Mouse (Mus musculus) macrophage (primary cell): Measurements from ENCODE around the gene Mdm1. TPM values are rescaled to one million over a fixed set of nuclear protein-coding genes. Genes with fewer than 3 reads are reported as not detected.

Experiments used
- H3K27ac ChIP-seq: fragments of 350-480 bp; formaldehyde crosslinking; 2 replicates; pipeline ENCODE4 v1.9.0; 2021
- H3K36me3 ChIP-seq: fragments of 350-480 bp; formaldehyde crosslinking; 2 replicates; pipeline ENCODE4 v1.9.0; 2021; ENCODE audit errors: inconsistent target
- H3K4me3 ChIP-seq: fragments of 350-480 bp; formaldehyde crosslinking; 2 replicates; pipeline ENCODE4 v1.9.0; 2021; ENCODE audit errors: inconsistent target
- H3K79me2 ChIP-seq: fragments of 350-480 bp; formaldehyde crosslinking; 2 replicates; pipeline ENCODE4 v1.9.0; 2021; ENCODE audit errors: inconsistent target
- WGBS: methylation state at CpG from one replicate; pipeline ENCODE4 v1.1.7; 2026; ENCODE audit warnings: inconsistent platforms; ENCODE audit not compliant: missing documents; 5-methylcytosine and 5-hydroxymethylcytosine counted together
- polyA plus RNA-seq: library from polyadenylated mRNA; stranded (reverse); fragments of 250-400 nt; gene quantifications from 3 replicates; pipeline ENCODE4 v1.2.4, GENCODE M21; 2018; ENCODE audit warnings: inconsistent platforms

Mdm1 gene
- polyA plus RNA-seq, 1 experiment from 2014 or later = 6.4 TPM

GRCm38 (mm10) chr10:118112294-118112893 is 29.2 kb upstream of the Mdm1 start:
- no peaks in the 10 kb centered on the region for H3K36me3 ChIP-seq

GRCm38 (mm10) chr10:118113256-118113682 is 28.3 kb upstream of the Mdm1 start:
- Histone ChIP-seq H3K79me2 (no peaks in the 10 kb centered on the region), H3K4me3 (no peak overlapping the region), H3K27ac (no peak overlapping the region), H3K36me3 (no peaks in the 10 kb centered on the region)
- 93% methylated on average over 9 of the region's 9 CpGs for WGBS

More at GRCm38 (mm10) chr10:118112294-118112893, 29.2 kb upstream of the Mdm1 start:
- 82% methylated on average over 11 of the region's 11 CpGs for WGBS
- Histone ChIP-seq H3K79me2 (no peaks in the 10 kb centered on the region), H3K4me3 (no peak overlapping the region), H3K27ac (no peak overlapping the region)

- Histone ChIP-seq H3K27ac (no peak overlapping the region), H3K36me3 (no peaks in the 10 kb centered on the region), H3K79me2 (no peaks in the 10 kb centered on the region), H3K4me3 (no peak overlapping the region)
- WGBS = 90% methylated on average over 1 of the region's 1 CpGs
Measured at GRCm38 (mm10) chr10:118114271-118114670, 27.3 kb upstream of the Mdm1 start.

GRCm38 (mm10) chr10:118116456-118116855 is 25.2 kb upstream of the Mdm1 start:
- H3K27ac ChIP-seq = no peak overlapping the region

GRCm38 (mm10) chr10:118121047-118121936 is 20.3 kb upstream of the Mdm1 start:
- no peaks in the 10 kb centered on the region for H3K79me2 ChIP-seq
- 34% methylated on average over 25 of the region's 25 CpGs for WGBS
- H3K4me3 ChIP-seq = no peak overlapping the region
- no peaks in the 10 kb centered on the region for H3K36me3 ChIP-seq
- H3K27ac ChIP-seq = peak overlapping the region; percentile 31; the same call in 1 of the 2 replicates

More at GRCm38 (mm10) chr10:118116456-118116855, 25.2 kb upstream of the Mdm1 start:
- WGBS = 94% methylated on average over 2 of the region's 2 CpGs
- Histone ChIP-seq H3K4me3 (no peak overlapping the region), H3K79me2 (no peaks in the 10 kb centered on the region), H3K36me3 (no peaks in the 10 kb centered on the region)

GRCm38 (mm10) chr10:118121937-118122285 is 19.7 kb upstream of the Mdm1 start:
- WGBS = 78% methylated on average over 13 of the region's 13 CpGs
- no peak overlapping the region for H3K27ac ChIP-seq
- H3K4me3 ChIP-seq = no peak overlapping the region
- no peaks in the 10 kb centered on the region for H3K79me2 ChIP-seq
- H3K36me3 ChIP-seq = no peaks in the 10 kb centered on the region

DNA sequence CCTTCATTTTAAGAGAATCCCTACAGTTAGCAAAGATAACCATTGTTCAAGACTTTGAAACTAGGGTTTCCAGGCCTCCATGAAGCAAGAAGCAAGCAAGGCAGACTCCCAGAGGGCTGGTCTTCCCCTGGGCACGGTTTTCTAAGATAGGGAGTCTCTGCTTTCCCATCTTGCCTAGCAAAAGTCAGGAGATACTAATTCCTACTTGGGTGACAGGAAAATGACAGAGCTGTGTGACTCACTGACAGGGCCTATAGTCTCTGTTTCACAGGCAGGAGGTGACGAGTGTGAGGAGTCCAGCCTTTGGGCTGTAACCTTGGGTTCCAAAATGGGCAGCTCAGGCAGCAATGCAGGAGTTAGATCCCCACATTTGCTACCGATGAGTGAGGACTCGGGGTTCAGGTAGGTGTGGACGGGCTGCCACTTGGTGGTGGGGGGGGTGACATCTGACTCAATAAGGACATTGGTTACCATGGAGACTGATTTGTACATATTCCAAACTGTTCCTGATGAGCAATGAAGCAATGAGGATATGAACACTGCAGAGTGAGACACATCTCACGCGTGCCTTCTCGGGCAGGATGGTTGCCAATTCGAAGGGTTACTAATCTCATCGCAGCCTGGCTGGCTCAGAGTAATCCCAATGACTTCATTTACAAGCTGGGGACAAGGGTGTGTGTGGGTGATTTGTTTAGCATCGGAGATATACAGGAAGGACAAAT is 19.0 kb upstream of the Mdm1 start:
- 94% methylated on average over 11 of the region's 11 CpGs for WGBS
- Histone ChIP-seq H3K36me3 (no peaks in the 10 kb centered on the region), H3K4me3 (no peak overlapping the region), H3K79me2 (no peaks in the 10 kb centered on the region), H3K27ac (no peak overlapping the region)

DNA sequence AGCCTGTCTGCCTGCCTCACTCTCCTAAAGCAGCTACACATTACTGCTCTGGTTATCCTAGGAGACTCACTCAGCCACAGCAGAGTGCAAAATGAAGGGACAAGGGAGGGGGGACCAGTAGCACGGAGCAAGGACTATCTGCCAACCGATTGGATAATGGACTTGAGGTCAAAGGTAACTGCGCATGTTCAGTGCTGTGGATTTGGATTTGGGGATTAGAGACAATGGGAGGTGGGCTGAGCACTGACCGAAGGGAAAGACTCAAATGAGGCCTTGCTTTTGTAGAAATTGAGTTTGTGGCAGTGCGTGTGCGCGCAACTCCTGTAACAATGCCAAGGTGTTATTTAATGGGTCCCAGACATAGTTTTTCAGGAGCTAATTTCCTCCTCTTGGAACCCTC is 16.4 kb upstream of the Mdm1 start:
- Histone ChIP-seq H3K27ac (no peak overlapping the region), H3K36me3 (no peaks in the 10 kb centered on the region), H3K79me2 (no peaks in the 10 kb centered on the region), H3K4me3 (no peak overlapping the region)
- WGBS = 92% methylated on average over 7 of the region's 7 CpGs

DNA sequence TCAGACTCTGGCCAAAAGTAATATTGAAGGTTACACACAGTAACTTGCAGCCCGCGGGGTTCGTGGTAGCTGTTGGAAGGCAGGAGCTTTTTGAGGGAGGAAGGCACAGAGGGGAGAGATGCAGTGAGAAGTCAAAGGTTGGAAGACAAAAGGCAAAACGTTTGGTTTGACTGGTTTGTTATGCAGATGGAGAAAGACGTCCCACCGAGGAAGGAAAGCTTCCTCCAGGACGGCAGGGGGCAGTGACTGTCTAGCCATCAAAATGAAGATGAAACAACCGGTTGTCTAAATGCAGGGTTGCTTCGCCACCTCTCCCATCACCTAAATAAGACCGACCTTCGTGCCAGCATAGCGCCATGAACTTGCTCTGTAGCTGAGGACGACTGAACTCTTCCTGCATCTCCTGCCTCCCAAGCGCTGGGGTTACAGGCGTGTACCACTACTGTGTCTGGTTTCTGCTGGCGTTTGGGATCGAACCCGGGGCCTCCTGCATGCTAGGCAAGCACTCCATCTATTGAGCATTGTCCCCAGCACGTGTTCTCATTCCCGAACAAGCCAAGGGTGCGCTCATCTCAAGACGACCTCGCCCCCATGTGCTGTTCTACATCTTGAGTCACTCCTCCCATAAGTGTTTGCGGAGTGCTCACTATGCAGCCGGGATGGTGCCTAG is 15.7 kb upstream of the Mdm1 start:
- H3K27ac ChIP-seq = no peak overlapping the region
- 89% methylated on average over 25 of the region's 25 CpGs for WGBS
- no peak overlapping the region for H3K4me3 ChIP-seq
- H3K36me3 ChIP-seq = no peaks in the 10 kb centered on the region
- H3K79me2 ChIP-seq = no peaks in the 10 kb centered on the region

GRCm38 (mm10) chr10:118129001-118129682 is 12.5 kb upstream of the Mdm1 start:
- Histone ChIP-seq H3K36me3 (no peaks in the 10 kb centered on the region), H3K79me2 (no peaks in the 10 kb centered on the region), H3K27ac (no peak overlapping the region), H3K4me3 (no peak overlapping the region)
- 77% methylated on average over 20 of the region's 20 CpGs for WGBS

DNA sequence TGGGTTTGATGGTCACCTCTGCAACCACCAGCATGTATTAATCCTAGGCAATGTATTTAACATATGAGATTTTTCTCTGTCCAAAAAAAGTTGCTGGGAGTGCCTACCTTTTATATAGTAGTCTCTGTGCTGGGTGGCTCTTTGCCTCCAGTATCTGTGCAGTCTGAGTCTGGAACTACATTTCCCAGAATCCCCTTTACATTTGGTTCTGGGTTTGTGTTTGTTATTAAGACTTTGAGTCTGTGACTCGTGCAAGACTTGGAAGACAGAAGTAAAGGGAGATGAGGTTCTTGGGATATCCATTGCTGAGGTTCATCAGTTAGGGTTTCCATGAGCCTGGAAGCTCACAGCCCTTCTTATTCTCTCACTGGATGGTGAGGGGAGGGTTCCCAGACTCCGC is 11.6 kb upstream of the Mdm1 start:
- 59% methylated on average over 2 of the region's 2 CpGs for whole genome bisulfite sequencing
- no peak overlapping the region for H3K27ac ChIP-seq
- H3K79me2 ChIP-seq = no peaks in the 10 kb centered on the region
- no peak overlapping the region for H3K4me3 ChIP-seq
- H3K36me3 ChIP-seq = no peaks in the 10 kb centered on the region

DNA sequence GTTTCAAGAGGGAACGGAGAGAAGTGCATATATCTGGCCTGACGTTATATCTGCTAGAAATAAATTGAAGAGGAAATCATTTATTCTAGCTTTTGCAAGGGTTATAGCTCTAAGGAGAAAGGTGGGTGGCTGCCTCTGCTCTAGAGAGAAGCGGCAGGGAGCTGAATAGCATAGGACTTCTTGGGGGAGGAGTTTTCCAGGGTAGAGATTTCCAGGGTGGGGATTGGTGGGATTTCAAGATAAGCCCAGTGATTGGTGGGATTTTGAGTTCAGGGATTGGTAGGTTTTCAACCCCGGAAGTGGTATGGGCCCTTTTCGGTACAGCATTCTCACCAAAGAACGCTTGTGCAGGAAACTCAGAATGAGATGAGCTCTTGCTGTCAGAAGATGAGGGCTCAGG is 8.6 kb upstream of the Mdm1 start:
- H3K79me2 ChIP-seq = no peaks in the 10 kb centered on the region
- H3K36me3 ChIP-seq = no peaks in the 10 kb centered on the region
- whole genome bisulfite sequencing = 93% methylated on average over 6 of the region's 6 CpGs
- H3K4me3 ChIP-seq = no peak overlapping the region
- no peak overlapping the region for H3K27ac ChIP-seq

DNA sequence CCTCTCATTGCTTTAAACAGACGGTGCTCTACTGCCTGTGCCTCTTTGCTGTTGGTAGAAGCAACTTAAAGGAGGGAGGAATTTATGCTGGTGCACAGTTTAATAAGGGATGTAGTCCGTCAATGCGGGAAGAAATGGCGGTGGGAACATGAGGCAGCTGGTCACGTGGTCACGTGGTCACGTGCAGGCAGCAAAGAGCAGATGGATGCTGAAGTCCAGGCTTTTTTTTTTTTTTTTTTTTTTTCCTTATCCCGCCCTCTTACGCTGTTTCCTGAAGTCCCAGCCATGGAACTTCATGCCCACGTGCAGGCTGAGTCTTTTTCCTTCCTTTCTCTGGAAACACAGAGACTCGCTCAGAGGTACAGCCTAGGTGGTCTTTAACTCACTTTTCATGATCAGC is 3.1 kb upstream of the Mdm1 start:
- Histone ChIP-seq H3K4me3 (no peak overlapping the region), H3K27ac (no peak overlapping the region), H3K79me2 (no peaks in the 10 kb centered on the region), H3K36me3 (no peaks in the 10 kb centered on the region)
- WGBS = 91% methylated on average over 11 of the region's 11 CpGs
